Mouse (Mus musculus) erythroblast, embryonic 14.5 days (primary cell): ENCODE results near the gene C1qa.

Source experiments
- GATA1 ChIP-seq: IDR thresholded peaks from 2 replicates; pipeline ENCODE4 v1.6.1; 2012; ENCODE audit warnings: low read length, inconsistent platforms, mixed read lengths
- TAL1 ChIP-seq: IDR thresholded peaks from 3 replicates; pipeline ENCODE4 v1.6.1; 2012; ENCODE audit warnings: low read length, inconsistent platforms, mixed read lengths

GRCm38 (mm10) chr4:136855081-136855480 lies 43.5 kb downstream of the C1qa start:
- TF ChIP-seq GATA1 = no peak
- TF ChIP-seq TAL1 = no peak
